Mouse (Mus musculus) C2C12 (cell line): ENCODE data around the gene Hsd17b13. TPM values are rescaled to one million over a fixed set of nuclear protein-coding genes. Genes with fewer than 3 reads are reported as not detected.

Experiments used
- H3K27me3 ChIP-seq: one replicate; pipeline ENCODE4 v1.6.1; 2011; ENCODE audit not compliant: control insufficient read depth, insufficient read depth, insufficient read length
- H3K36me3 ChIP-seq: one replicate; pipeline ENCODE4 v1.6.1; 2011; ENCODE audit not compliant: control insufficient read depth, insufficient read depth
- H3K4me3 ChIP-seq: one replicate; pipeline ENCODE4 v1.5.1; 2011; ENCODE audit warnings: mild to moderate bottlenecking, control low read depth; ENCODE audit not compliant: poor library complexity, insufficient read depth, severe bottlenecking
- H3K79me2 ChIP-seq: one replicate; pipeline ENCODE4 v1.6.1; 2011; ENCODE audit not compliant: control insufficient read depth, insufficient read depth
- H3K79me3 ChIP-seq: one replicate; pipeline ENCODE4 v1.6.1; 2011; ENCODE audit warnings: low read depth, control low read depth
- H3ac ChIP-seq: one replicate; pipeline ENCODE3; 2011; ENCODE audit warnings: low read depth; ENCODE audit not compliant: control insufficient read depth, insufficient read length
- CEBPB ChIP-seq: IDR thresholded peaks from one replicate; pipeline ENCODE4 v1.6.1; 2011; ENCODE audit warnings: low read depth, mild to moderate bottlenecking, control low read depth, moderate library complexity
- CTCF ChIP-seq: IDR thresholded peaks from one replicate; pipeline ENCODE4 v1.5.1; 2011; ENCODE audit not compliant: control insufficient read depth, insufficient read depth, insufficient read length
- FOSL1 ChIP-seq: IDR thresholded peaks from one replicate; pipeline ENCODE4 v1.8.0; 2011; ENCODE audit warnings: mild to moderate bottlenecking, low read length; ENCODE audit not compliant: poor library complexity, insufficient read depth, severe bottlenecking
- MAX ChIP-seq: IDR thresholded peaks from one replicate; pipeline ENCODE4 v1.6.1; 2011; ENCODE audit warnings: mild to moderate bottlenecking, control low read depth
- MYOD1 ChIP-seq: IDR thresholded peaks from one replicate; pipeline ENCODE4 v1.6.1; 2011; ENCODE audit warnings: low read depth; ENCODE audit not compliant: control insufficient read depth, insufficient read length
- MYOG ChIP-seq: IDR thresholded peaks from one replicate; pipeline ENCODE4 v1.6.1; 2011; ENCODE audit not compliant: control insufficient read depth, insufficient read length; ENCODE audit errors: extremely low read depth
- USF1 ChIP-seq: IDR thresholded peaks from one replicate; pipeline ENCODE4 v1.6.1; 2011; ENCODE audit warnings: low read depth, mild to moderate bottlenecking, control low read depth, moderate library complexity
- polyA plus RNA-seq: library from polyadenylated mRNA; unstranded; fragments of >200 nt; fragmentation: generic; extraction: Trizol; gene quantifications from one replicate; pipeline ENCODE4 v1.2.1, GENCODE M21; 2012; ENCODE audit warnings: missing spikeins

Hsd17b13 gene
- polyA plus RNA-seq, 1 experiment, result not detected

DNA sequence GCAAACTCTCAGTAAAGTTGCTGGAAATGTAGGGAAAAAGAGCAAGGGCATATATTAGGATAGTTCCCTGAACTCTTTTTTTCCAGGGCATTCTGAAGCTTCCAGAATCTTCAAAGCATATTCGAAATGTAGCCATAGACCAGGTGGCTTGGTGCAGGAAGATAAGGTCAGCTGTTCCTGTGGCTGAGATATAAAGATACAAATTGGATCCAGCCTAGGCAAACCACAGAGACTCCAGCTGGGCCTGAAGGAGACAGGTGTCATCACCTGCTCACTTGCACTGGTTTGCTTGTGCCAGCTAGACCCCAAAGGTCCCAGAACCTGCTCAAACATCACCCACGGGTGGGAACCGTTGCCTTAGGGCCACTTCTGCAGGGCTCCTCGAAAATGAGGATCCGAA is 65.7 kb downstream of the Hsd17b13 start:
- Histone ChIP-seq H3K79me2 (no peaks in the 10 kb centered on the region), H3ac (no peak overlapping the region), H3K36me3 (no peaks in the 10 kb centered on the region)

GRCm38 (mm10) chr5:103910748-103911409 is 66.3 kb downstream of the Hsd17b13 start, which contains the start of gene Klhl8:
Klhl8 (minus strand) TSS chr5:103911259.
- no peak for TF ChIP-seq CTCF
- TF ChIP-seq MAX, result no peak
- no peak for TF ChIP-seq FOSL1
- TF ChIP-seq CEBPB, result no peak
- TF ChIP-seq USF1, result no peak
- TF ChIP-seq MYOD1, result no peak
- no peak for TF ChIP-seq MYOG
- Histone ChIP-seq H3K27me3 (peaks cover 19% of the 10 kb centered on the region), H3K79me3 (no peaks in the 10 kb centered on the region), H3K36me3 (no peaks in the 10 kb centered on the region), H3ac (peak within 1 kb of the TSS; percentile 90), H3K4me3 (peak within 1 kb of the TSS; percentile 37), H3K79me2 (no peaks in the 10 kb centered on the region)

More for the DNA sequence above, 65.7 kb downstream of the Hsd17b13 start:
- Histone ChIP-seq H3K4me3 (no peak overlapping the region), H3K27me3 (peaks cover 23% of the 10 kb centered on the region), H3K79me3 (no peaks in the 10 kb centered on the region)
- TF ChIP-seq CEBPB (no peak), CTCF (no peak), FOSL1 (no peak), MYOG (no peak), USF1 (no peak), MYOD1 (no peak), MAX (no peak)

GRCm38 (mm10) chr5:103910156-103910555 is 67.1 kb downstream of the Hsd17b13 start:
- H3K79me2 ChIP-seq, result no peaks in the 10 kb centered on the region
- no peaks in the 10 kb centered on the region for H3K36me3 ChIP-seq
- no peak overlapping the region for H3K4me3 ChIP-seq
- no peak for TF ChIP-seq FOSL1
- TF ChIP-seq MYOD1, result no peak
- TF ChIP-seq MAX, result no peak
- no peak for TF ChIP-seq MYOG
- TF ChIP-seq CEBPB, result no peak
- no peak for TF ChIP-seq CTCF
- no peak for TF ChIP-seq USF1
- H3K79me3 ChIP-seq, result no peaks in the 10 kb centered on the region
- peaks cover 19% of the 10 kb centered on the region for H3K27me3 ChIP-seq
- H3ac ChIP-seq, result no peak overlapping the region

GRCm38 (mm10) chr5:103909466-103909865 is 67.7 kb downstream of the Hsd17b13 start:
- Histone ChIP-seq H3K27me3 (peaks cover 19% of the 10 kb centered on the region), H3K36me3 (no peaks in the 10 kb centered on the region), H3K79me2 (no peaks in the 10 kb centered on the region), H3ac (no peak overlapping the region), H3K4me3 (no peak overlapping the region), H3K79me3 (no peaks in the 10 kb centered on the region)
- TF ChIP-seq CEBPB (no peak), MAX (no peak), FOSL1 (no peak), MYOG (no peak), USF1 (no peak), MYOD1 (no peak), CTCF (no peak)

DNA sequence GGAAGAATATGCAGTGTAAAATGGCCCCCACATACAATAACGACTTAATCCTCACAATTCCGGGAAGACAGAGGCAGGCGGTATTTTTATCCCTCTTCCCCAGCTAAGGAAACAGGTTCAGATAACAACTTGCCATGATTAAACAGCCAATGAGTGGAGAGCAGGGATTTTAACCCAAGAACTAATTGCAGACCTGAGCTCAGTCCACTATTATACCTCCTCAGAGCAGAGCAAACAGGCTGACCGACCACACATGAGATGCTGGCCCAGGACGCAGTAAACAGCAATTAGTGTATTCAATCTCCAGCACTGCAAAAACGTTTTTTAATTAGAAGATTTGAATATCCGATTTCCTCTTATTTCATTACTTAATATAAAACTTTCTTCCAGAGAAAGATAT is 68.4 kb downstream of the Hsd17b13 start:
- Histone ChIP-seq H3K27me3 (peaks cover 19% of the 10 kb centered on the region), H3K79me3 (no peaks in the 10 kb centered on the region), H3K4me3 (no peak overlapping the region), H3K36me3 (no peaks in the 10 kb centered on the region), H3K79me2 (no peaks in the 10 kb centered on the region), H3ac (no peak overlapping the region)
- TF ChIP-seq MYOG, result no peak
- no peak for TF ChIP-seq CEBPB
- no peak for TF ChIP-seq MYOD1
- TF ChIP-seq USF1, result no peak
- TF ChIP-seq MAX, result no peak
- no peak for TF ChIP-seq CTCF

DNA sequence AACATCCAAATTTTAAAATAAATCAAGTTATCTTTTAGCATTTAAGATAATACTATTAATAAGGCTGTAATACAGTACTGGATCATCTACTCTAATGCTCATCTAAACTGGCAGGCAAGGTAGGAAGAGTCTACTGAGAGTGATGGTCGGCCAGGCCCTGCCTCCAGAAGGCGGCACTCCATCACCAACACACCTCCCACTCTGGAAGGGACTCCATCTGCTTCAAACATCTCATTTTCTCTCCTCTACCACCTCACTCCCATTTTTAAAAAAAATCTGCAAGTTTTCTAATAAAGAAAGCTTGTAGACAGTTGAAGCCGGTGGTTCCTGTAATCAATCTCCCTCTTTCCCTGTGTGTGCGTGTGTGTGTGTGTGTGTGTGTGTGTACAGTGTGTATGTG is 69.4 kb downstream of the Hsd17b13 start:
- Histone ChIP-seq H3K36me3 (no peaks in the 10 kb centered on the region), H3ac (no peak overlapping the region), H3K27me3 (peaks cover 10% of the 10 kb centered on the region), H3K79me3 (no peaks in the 10 kb centered on the region), H3K4me3 (no peak overlapping the region), H3K79me2 (no peaks in the 10 kb centered on the region)
- TF ChIP-seq MAX (no peak), CTCF (no peak), MYOD1 (no peak), MYOG (no peak), FOSL1 (no peak), USF1 (no peak), CEBPB (no peak)
